Mouse (Mus musculus): ENCODE data around the gene Hoxb2. TPM values are rescaled to one million over a fixed set of nuclear protein-coding genes. Genes with fewer than 3 reads are reported as not detected.

The Hoxb2 gene
- polyA plus RNA-seq, 1 experiment from 2014 or later = 3.7 TPM

DNA sequence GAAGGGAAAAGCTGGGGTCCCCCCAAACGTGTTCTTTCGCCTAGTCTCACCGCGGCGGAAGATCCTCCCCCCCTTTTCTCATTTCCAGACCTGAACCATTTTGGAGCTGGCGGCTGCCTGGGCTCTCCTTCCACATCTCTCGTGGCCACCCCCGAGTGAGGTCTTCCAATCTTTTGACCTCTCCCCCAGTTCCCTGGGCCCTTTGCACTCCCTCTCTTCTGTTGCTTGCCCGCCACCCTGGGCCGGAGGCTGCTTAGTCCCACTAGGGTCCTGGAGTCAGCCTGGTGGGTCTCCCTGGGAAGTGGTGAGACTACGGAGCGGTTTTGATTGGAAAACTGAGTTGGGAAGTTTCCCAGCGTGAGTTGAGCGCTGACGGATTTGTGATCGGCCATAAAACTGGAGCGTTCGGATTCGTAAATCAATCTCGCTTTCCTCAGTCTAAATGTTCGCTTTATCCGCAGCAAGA lies 24.5 kb upstream of the Hoxb2 start:
- H3K4me3 ChIP-seq = no peak overlapping the region; the same call in 1 of the 2 replicates
- 17% methylated on average over 22 of the region's 22 CpGs for WGBS

GRCm38 (mm10) chr11:96326705-96327104 lies 23.6 kb upstream of the Hoxb2 start:
- H3K4me3 ChIP-seq = no peak overlapping the region; the same call in 1 of the 2 replicates

More for the DNA sequence above, 24.5 kb upstream of the Hoxb2 start:
- no peak for ATAC-seq (replicated peaks; ENCODE audit: insufficient number of reproducible peaks, insufficient read depth, low FRiP score, low read depth)
- H3K9ac ChIP-seq = no peak overlapping the region
- 0 out of 2 replicates have a peak, but pooled peaks cover 2% of the 10 kb centered on the region for H3K4me1 ChIP-seq (replicated peaks)
- H3K27me3 ChIP-seq = peaks cover 100% of the 10 kb centered on the region
- no peak overlapping the region; the same call in 1 of the 2 replicates for H3K27ac ChIP-seq
- H3K9me3 ChIP-seq (replicated peaks) = no peaks in the 10 kb centered on the region
- H3K36me3 ChIP-seq = no peaks in the 10 kb centered on the region
- H3K4me2 ChIP-seq = peak overlapping the region; percentile 3; the same call in 1 of the 2 replicates

DNA sequence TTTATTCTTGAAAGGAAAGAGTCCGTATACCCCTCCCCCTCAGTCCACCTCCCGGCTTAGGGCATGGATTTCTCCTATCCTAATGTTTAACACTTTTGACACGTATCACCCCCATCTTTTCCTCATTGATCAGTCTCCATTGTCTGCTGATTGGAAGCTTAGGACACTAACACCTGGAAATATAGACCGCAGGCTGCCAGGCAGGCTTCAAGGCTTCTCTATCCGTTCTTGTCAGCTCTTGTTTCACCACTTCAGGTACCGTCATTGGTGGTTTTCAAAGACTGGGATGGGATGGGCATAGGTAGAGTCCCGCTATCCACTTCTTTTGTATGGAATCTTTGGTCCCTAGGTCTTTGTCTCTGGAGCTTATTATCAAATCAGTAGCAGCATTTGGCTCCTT lies 23.2 kb upstream of the Hoxb2 start:
- no peak for ATAC-seq (replicated peaks; ENCODE audit: insufficient number of reproducible peaks, insufficient read depth, low FRiP score, low read depth)
- H3K4me2 ChIP-seq = no peak overlapping the region
- no peak overlapping the region for H3K9ac ChIP-seq
- H3K9me3 ChIP-seq (replicated peaks) = no peaks in the 10 kb centered on the region
- H3K27me3 ChIP-seq = peaks cover 100% of the 10 kb centered on the region
- no peaks in the 10 kb centered on the region for H3K36me3 ChIP-seq
- H3K4me1 ChIP-seq (replicated peaks) = peaks cover 2% of the 10 kb centered on the region; the same call in 1 of the 2 replicates
- H3K4me3 ChIP-seq = no peak overlapping the region
- 20% methylated on average over 7 of the region's 7 CpGs for WGBS
- H3K27ac ChIP-seq = no peak overlapping the region

More at GRCm38 (mm10) chr11:96326705-96327104, 23.6 kb upstream of the Hoxb2 start:
- 15% methylated on average over 12 of the region's 12 CpGs for WGBS
- H3K27ac ChIP-seq = no peak overlapping the region
- no peak for ATAC-seq (replicated peaks; ENCODE audit: insufficient number of reproducible peaks, insufficient read depth, low FRiP score, low read depth)
- H3K4me2 ChIP-seq = peak overlapping the region; percentile 11; the same call in 1 of the 2 replicates
- peaks cover 100% of the 10 kb centered on the region for H3K27me3 ChIP-seq
- no peaks in the 10 kb centered on the region for H3K9me3 ChIP-seq (replicated peaks)
- no peak overlapping the region for H3K9ac ChIP-seq
- no peaks in the 10 kb centered on the region for H3K36me3 ChIP-seq
- H3K4me1 ChIP-seq (replicated peaks) = 0 out of 2 replicates have a peak, but pooled peaks cover 2% of the 10 kb centered on the region

GRCm38 (mm10) chr11:96327750-96328149 lies 22.6 kb upstream of the Hoxb2 start:
- Histone ChIP-seq H3K4me3 (no peak overlapping the region), H3K9ac (no peak overlapping the region)

DNA sequence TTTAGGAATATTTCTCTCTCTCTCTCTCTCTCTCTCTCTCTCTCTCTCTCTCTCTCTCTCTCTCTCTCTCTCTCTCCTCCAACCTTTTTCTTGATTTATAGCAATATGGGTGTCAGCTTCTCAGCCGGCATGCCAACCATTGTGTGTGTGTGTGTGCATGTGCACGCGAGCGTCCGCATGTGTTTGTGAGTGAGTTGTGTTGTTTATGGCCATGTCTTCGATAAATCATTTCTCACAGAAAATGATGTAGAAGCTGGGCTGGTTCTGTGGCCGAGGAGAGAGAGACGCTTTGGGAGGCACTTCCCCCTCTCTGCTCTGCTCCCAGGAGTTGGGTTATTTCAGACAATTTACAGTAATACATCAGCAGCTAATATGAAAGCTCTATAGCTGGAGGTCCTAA lies 21.7 kb upstream of the Hoxb2 start:
- H3K9me3 ChIP-seq (replicated peaks) = no peaks in the 10 kb centered on the region
- no peak overlapping the region for H3K4me3 ChIP-seq
- H3K4me1 ChIP-seq (replicated peaks) = peaks cover 8% of the 10 kb centered on the region; the same call in 1 of the 2 replicates
- no peak overlapping the region for H3K9ac ChIP-seq
- no peak overlapping the region for H3K27ac ChIP-seq
- WGBS = 21% methylated on average over 8 of the region's 8 CpGs
- H3K27me3 ChIP-seq = peaks cover 100% of the 10 kb centered on the region
- ATAC-seq (replicated peaks; ENCODE audit: insufficient number of reproducible peaks, insufficient read depth, low FRiP score, low read depth) = no peak
- no peaks in the 10 kb centered on the region for H3K36me3 ChIP-seq
- no peak overlapping the region for H3K4me2 ChIP-seq

More at GRCm38 (mm10) chr11:96327750-96328149, 22.6 kb upstream of the Hoxb2 start:
- H3K4me2 ChIP-seq = no peak overlapping the region
- H3K4me1 ChIP-seq (replicated peaks) = peaks cover 7% of the 10 kb centered on the region; the same call in 1 of the 2 replicates
- no peaks in the 10 kb centered on the region for H3K9me3 ChIP-seq (replicated peaks)
- no peak overlapping the region for H3K27ac ChIP-seq
- H3K36me3 ChIP-seq = no peaks in the 10 kb centered on the region
- H3K27me3 ChIP-seq = peaks cover 100% of the 10 kb centered on the region
- no peak for ATAC-seq (replicated peaks; ENCODE audit: insufficient number of reproducible peaks, insufficient read depth, low FRiP score, low read depth)
- WGBS = 18% methylated on average over 5 of the region's 5 CpGs

DNA sequence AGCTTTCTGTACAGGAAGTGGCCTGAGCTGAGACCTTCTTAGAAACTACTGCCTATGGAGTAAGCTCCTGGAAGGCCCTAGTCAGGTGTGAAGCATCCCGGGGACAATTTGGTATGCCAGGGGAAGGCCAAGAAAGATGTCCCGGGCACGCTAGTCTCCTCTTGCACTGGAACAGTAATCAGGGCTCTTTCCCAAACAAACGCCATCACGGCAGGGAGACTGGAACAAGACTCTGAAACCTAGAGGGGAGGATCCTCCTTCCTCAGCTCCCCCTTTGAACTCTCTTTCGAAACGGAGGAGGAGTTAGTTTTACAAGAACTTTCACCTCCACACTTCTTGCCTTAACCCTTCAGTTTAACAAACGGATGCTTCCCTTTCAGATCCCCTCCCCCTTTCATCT lies 18.2 kb upstream of the Hoxb2 start:
- H3K4me2 ChIP-seq = peak overlapping the region; percentile 52
- peak overlapping the region; percentile 49; the same call in 1 of the 2 replicates for H3K27ac ChIP-seq
- peaks cover 6% of the 10 kb centered on the region; the same call in 1 of the 2 replicates for H3K4me1 ChIP-seq (replicated peaks)
- H3K9ac ChIP-seq = no peak overlapping the region
- peak overlapping the region; percentile 43 for H3K4me3 ChIP-seq
- no peaks in the 10 kb centered on the region for H3K36me3 ChIP-seq
- H3K9me3 ChIP-seq (replicated peaks) = no peaks in the 10 kb centered on the region
- ATAC-seq (replicated peaks; ENCODE audit: insufficient number of reproducible peaks, insufficient read depth, low FRiP score, low read depth) = no peak
- H3K27me3 ChIP-seq = peaks cover 100% of the 10 kb centered on the region
- 5% methylated on average over 8 of the region's 8 CpGs for WGBS

GRCm38 (mm10) chr11:96332618-96333032 lies 17.7 kb upstream of the Hoxb2 start:
- Histone ChIP-seq H3K9ac (no peak overlapping the region), H3K36me3 (no peaks in the 10 kb centered on the region), H3K4me3 (peak overlapping the region; percentile 43), H3K9me3 (replicated peaks) (no peaks in the 10 kb centered on the region), H3K27me3 (peaks cover 100% of the 10 kb centered on the region), H3K4me2 (peak overlapping the region; percentile 52), H3K27ac (peak overlapping the region; percentile 58; the same call in 1 of the 2 replicates), H3K4me1 (replicated peaks) (peaks cover 6% of the 10 kb centered on the region; the same call in 1 of the 2 replicates)
- no peak for ATAC-seq (replicated peaks; ENCODE audit: insufficient number of reproducible peaks, insufficient read depth, low FRiP score, low read depth)
- 6% methylated on average over 34 of the region's 35 CpGs for WGBS

GRCm38 (mm10) chr11:96333241-96334001 lies 16.9 kb upstream of the Hoxb2 start:
- H3K9me3 ChIP-seq (replicated peaks) = no peaks in the 10 kb centered on the region
- H3K27me3 ChIP-seq = peaks cover 100% of the 10 kb centered on the region
- peaks cover 6% of the 10 kb centered on the region; the same call in 1 of the 2 replicates for H3K4me1 ChIP-seq (replicated peaks)
- no peak for ATAC-seq (replicated peaks; ENCODE audit: insufficient number of reproducible peaks, insufficient read depth, low FRiP score, low read depth)
- peak overlapping the region; percentile 58 for H3K27ac ChIP-seq
- peak overlapping the region; percentile 43 for H3K4me3 ChIP-seq
- peak overlapping the region; percentile 52 for H3K4me2 ChIP-seq
- H3K36me3 ChIP-seq = no peaks in the 10 kb centered on the region
- 19% methylated on average over 17 of the region's 17 CpGs for WGBS
- peak overlapping the region; percentile 40; the same call in 1 of the 2 replicates for H3K9ac ChIP-seq

DNA sequence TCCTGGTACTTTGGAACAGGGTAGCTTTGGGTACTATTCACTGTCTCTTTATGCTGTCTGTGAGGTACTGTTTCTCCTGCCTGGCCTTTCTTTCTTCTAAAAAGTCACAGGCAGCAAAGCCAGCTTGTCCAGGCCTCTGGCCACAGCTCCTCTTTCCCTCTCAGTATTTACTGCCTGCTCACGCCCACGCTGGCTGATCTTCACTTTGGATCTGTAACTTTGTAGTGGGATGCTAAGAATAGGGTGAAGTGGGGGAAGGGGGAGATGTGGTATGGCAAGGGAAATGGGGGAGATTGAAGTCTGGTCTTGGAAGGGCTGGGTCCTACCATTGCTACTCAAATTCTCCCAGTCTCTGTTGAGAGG lies 16.3 kb upstream of the Hoxb2 start:
- Histone ChIP-seq H3K36me3 (no peaks in the 10 kb centered on the region), H3K4me3 (peak overlapping the region; percentile 43; the same call in 1 of the 2 replicates), H3K4me1 (replicated peaks) (peaks cover 6% of the 10 kb centered on the region; the same call in 1 of the 2 replicates), H3K4me2 (peak overlapping the region; percentile 52; the same call in 1 of the 2 replicates), H3K9ac (peak overlapping the region; percentile 40; the same call in 1 of the 2 replicates), H3K27me3 (peaks cover 100% of the 10 kb centered on the region), H3K9me3 (replicated peaks) (no peaks in the 10 kb centered on the region), H3K27ac (peak overlapping the region; percentile 58)
- WGBS = 31% methylated on average over 2 of the region's 2 CpGs
- ATAC-seq (replicated peaks; ENCODE audit: insufficient number of reproducible peaks, insufficient read depth, low FRiP score, low read depth) = no peak

- no peak overlapping the region for H3K4me3 ChIP-seq
- peaks cover 6% of the 10 kb centered on the region; the same call in 1 of the 2 replicates for H3K4me1 ChIP-seq (replicated peaks)
- no peaks in the 10 kb centered on the region for H3K36me3 ChIP-seq
- no peaks in the 10 kb centered on the region for H3K9me3 ChIP-seq (replicated peaks)
- ATAC-seq (replicated peaks; ENCODE audit: insufficient number of reproducible peaks, insufficient read depth, low FRiP score, low read depth) = no peak
- H3K27ac ChIP-seq = no peak overlapping the region
- no peak overlapping the region for H3K4me2 ChIP-seq
- peaks cover 100% of the 10 kb centered on the region for H3K27me3 ChIP-seq
- no peak overlapping the region for H3K9ac ChIP-seq
- 61% methylated on average over 3 of the region's 3 CpGs for WGBS
Observed at GRCm38 (mm10) chr11:96334998-96335397, 15.3 kb upstream of the Hoxb2 start.

DNA sequence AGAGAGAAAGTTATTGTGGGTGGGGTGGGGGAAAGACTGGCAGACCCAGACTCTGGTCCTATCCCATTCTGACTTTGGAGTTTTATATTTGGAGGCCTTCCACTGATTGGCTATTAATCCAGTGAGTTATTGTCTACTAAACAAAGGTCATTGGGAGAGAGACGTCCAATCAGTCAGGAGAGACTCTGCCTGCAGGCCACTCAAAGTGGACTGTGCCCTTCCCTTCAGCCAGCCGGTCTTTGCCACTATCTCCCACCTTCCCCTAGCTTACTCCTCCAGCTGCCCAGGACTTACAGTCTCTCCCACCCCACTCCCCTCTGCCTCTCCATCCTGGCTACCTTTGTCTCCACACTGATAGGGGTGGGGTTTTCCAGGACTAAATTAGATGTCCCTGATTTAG lies 13.7 kb upstream of the Hoxb2 start:
- Histone ChIP-seq H3K4me2 (no peak overlapping the region), H3K4me3 (no peak overlapping the region), H3K36me3 (no peaks in the 10 kb centered on the region), H3K9me3 (replicated peaks) (no peaks in the 10 kb centered on the region), H3K27ac (no peak overlapping the region), H3K9ac (no peak overlapping the region), H3K4me1 (replicated peaks) (peaks cover 12% of the 10 kb centered on the region; the same call in 1 of the 2 replicates), H3K27me3 (peaks cover 96% of the 10 kb centered on the region)
- 22% methylated on average over 2 of the region's 2 CpGs for WGBS
- no peak for ATAC-seq (replicated peaks; ENCODE audit: insufficient number of reproducible peaks, insufficient read depth, low FRiP score, low read depth)
